Comparison of ENCODE assay signal across 25 mouse cellular contexts in the genomic region with DNA sequence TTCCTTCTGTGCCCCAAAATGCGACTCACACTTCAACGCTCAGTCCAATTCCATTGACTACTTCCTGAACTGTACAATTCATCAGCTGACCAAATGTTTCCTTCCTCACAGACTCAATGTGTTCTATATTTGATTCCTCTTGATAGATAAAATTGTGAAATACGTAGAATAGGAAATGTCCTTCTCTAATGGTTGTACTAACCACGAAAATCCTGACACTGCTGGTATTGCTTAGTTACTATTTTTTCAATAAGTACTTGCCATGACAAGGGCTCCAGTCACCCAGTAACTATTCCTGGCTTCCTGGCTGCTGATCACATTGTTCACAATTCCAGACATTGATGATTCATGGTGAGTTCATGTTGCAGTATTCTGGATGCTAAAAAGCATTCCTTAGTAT.
A peak's percentile ranks its signal among the peaks of the same experiment; 100 is the strongest.
DNase-seq lines count a peak whose midpoint lies in the region; ATAC-seq and TF ChIP-seq lines count a peak whose summit lies in the region.
"Had no signal": no experiment of that assay in that cellular context is flagged by ENCODE, and none has a peak within 500 bp of the region (broad histone marks: within the 10 kb centered on the region; RNA-seq: fewer than 3 reads in every experiment).

No protein-coding gene starts in this region.

- H3K9ac ChIP-seq in liver, adult 2 months (ENCODE audit: low read depth, low read length): no peak overlapping the region
- no peak overlapping the region for H3K9ac ChIP-seq in liver, postnatal 0 days (replicated peaks)
- H3K9ac ChIP-seq in hindbrain, postnatal 0 days (replicated peaks; ENCODE audit: low read length): no peak overlapping the region
- H3K9ac ChIP-seq: forebrain, embryonic 15.5 days; heart, embryonic 15.5 days; liver, embryonic 12.5 days; lung, embryonic 14.5 days; midbrain, embryonic 12.5 days; neural tube, embryonic 13.5 days; stomach, embryonic 15.5 days had no signal

- no peak for TF ChIP-seq EP300 in liver, postnatal 0 days (IDR thresholded peaks at IDR 0.05; ENCODE audit: low read depth)

- H3K27me3 ChIP-seq in liver, adult 2 months (ENCODE audit: control insufficient read depth, insufficient read depth, low read length): no peaks in the 10 kb centered on the region
- H3K27me3 ChIP-seq in liver, postnatal 0 days (ENCODE audit: insufficient read depth, low read length): no peaks in the 10 kb centered on the region
- H3K27me3 ChIP-seq in hindbrain, postnatal 0 days (ENCODE audit: insufficient read depth, low read length): no peaks in the 10 kb centered on the region
- H3K27me3 ChIP-seq: forebrain, embryonic 15.5 days; heart, embryonic 15.5 days; liver, embryonic 12.5 days; midbrain, embryonic 12.5 days; neural tube, embryonic 13.5 days; stomach, embryonic 15.5 days had no signal

- H3K36me3 ChIP-seq in liver, adult 2 months (ENCODE audit: control insufficient read depth, insufficient read depth, low read length): no peaks in the 10 kb centered on the region
- H3K36me3 ChIP-seq in liver, postnatal 0 days (replicated peaks; ENCODE audit: insufficient read depth, low read length): no peaks in the 10 kb centered on the region
- no peaks in the 10 kb centered on the region for H3K36me3 ChIP-seq in hindbrain, postnatal 0 days (ENCODE audit: insufficient read depth, low read length)
- H3K36me3 ChIP-seq: forebrain, embryonic 15.5 days; heart, embryonic 15.5 days; liver, embryonic 12.5 days; midbrain, embryonic 12.5 days; neural tube, embryonic 13.5 days; stomach, embryonic 15.5 days had no signal

- TF ChIP-seq CTCF in liver, adult 2 months (IDR thresholded peaks at IDR 0.05; ENCODE audit: low read depth, low read length): no peak
- no peak for TF ChIP-seq CTCF in liver, postnatal 0 days (IDR thresholded peaks at IDR 0.05; ENCODE audit: low read depth)
- no peak for TF ChIP-seq CTCF in hindbrain, postnatal 0 days (IDR thresholded peaks at IDR 0.05; ENCODE audit: low read depth)

- no peak overlapping the region for H3K4me2 ChIP-seq in liver, postnatal 0 days (ENCODE audit: low read depth, low read length)
- no peak overlapping the region for H3K4me2 ChIP-seq in hindbrain, postnatal 0 days (ENCODE audit: low read depth, low read length)
- H3K4me2 ChIP-seq: forebrain, embryonic 15.5 days; heart, embryonic 15.5 days; liver, embryonic 12.5 days; lung, embryonic 14.5 days; midbrain, embryonic 12.5 days; neural tube, embryonic 13.5 days; stomach, embryonic 15.5 days had no signal

- no peak overlapping the region for H3K27ac ChIP-seq in liver, adult 2 months (replicated peaks; ENCODE audit: insufficient read depth, low read depth, low read length)
- H3K27ac ChIP-seq in liver, postnatal 0 days (ENCODE audit: low read depth): no peak overlapping the region
- no peak overlapping the region for H3K27ac ChIP-seq in hindbrain, postnatal 0 days
- H3K27ac ChIP-seq: forebrain, embryonic 15.5 days; heart, embryonic 15.5 days; layer of hippocampus, adult 2 months; liver, embryonic 12.5 days; midbrain, embryonic 12.5 days; neural tube, embryonic 13.5 days; stomach, embryonic 15.5 days had no signal

- no peaks in the 10 kb centered on the region for H3K4me1 ChIP-seq in liver, adult 2 months (ENCODE audit: control insufficient read depth, insufficient read depth, low read length)
- H3K4me1 ChIP-seq in liver, postnatal 0 days (ENCODE audit: insufficient read depth): no peaks in the 10 kb centered on the region
- no peaks in the 10 kb centered on the region for H3K4me1 ChIP-seq in hindbrain, postnatal 0 days (ENCODE audit: insufficient read depth, low read length)
- H3K4me1 ChIP-seq: forebrain, embryonic 15.5 days; heart, embryonic 15.5 days; liver, embryonic 12.5 days; midbrain, embryonic 12.5 days; neural tube, embryonic 13.5 days; stomach, embryonic 15.5 days had no signal

- WGBS in liver, adult 2 months: 72% methylated on average over 4 of the region's 4 CpGs
- WGBS in liver, postnatal 0 days (ENCODE audit: insufficient replicate concordance): 40% methylated on average over 4 of the region's 4 CpGs
- 90% methylated on average over 4 of the region's 4 CpGs for WGBS in hindbrain, postnatal 0 days

- TF ChIP-seq POLR2A in liver, adult 2 months (IDR thresholded peaks at IDR 0.05; ENCODE audit: extremely low read depth, insufficient read depth, low read length): no peak

- H3K4me3 ChIP-seq in liver, adult 2 months (ENCODE audit: insufficient read depth, low read depth, low read length): no peak overlapping the region
- H3K4me3 ChIP-seq in liver, postnatal 0 days (ENCODE audit: low read depth, low read length): no peak overlapping the region
- H3K4me3 ChIP-seq in hindbrain, postnatal 0 days (ENCODE audit: low read length): no peak overlapping the region
- H3K4me3 ChIP-seq: forebrain, embryonic 15.5 days; heart, embryonic 15.5 days; layer of hippocampus, adult 2 months; liver, embryonic 12.5 days; midbrain, embryonic 12.5 days; neural tube, embryonic 13.5 days; stomach, embryonic 15.5 days had no signal

- ATAC-seq in liver, postnatal 0 days: no peak
- no peak for ATAC-seq in hindbrain, postnatal 0 days
- ATAC-seq: forebrain, embryonic 15.5 days; hindbrain, embryonic 16.5 days; intestine, postnatal 0 days; liver, embryonic 12.5 days had no signal

- H3K9me3 ChIP-seq in liver, postnatal 0 days (ENCODE audit: low read length): no peaks in the 10 kb centered on the region
- no peaks in the 10 kb centered on the region for H3K9me3 ChIP-seq in hindbrain, postnatal 0 days (ENCODE audit: low read length)
- H3K9me3 ChIP-seq: forebrain, embryonic 15.5 days; heart, embryonic 15.5 days; liver, embryonic 12.5 days; midbrain, embryonic 12.5 days; neural tube, embryonic 13.5 days; stomach, embryonic 15.5 days had no signal

- H3K79me2 ChIP-seq in liver, adult 2 months (ENCODE audit: control insufficient read depth, insufficient read depth, low read length): no peaks in the 10 kb centered on the region

- DNase-seq in liver, adult 2 months (ENCODE audit: extremely low read depth, low read depth, low spot score): peak; percentile 33
- DNase-seq in liver, postnatal 0 days: no peak
- peak; percentile 75 for DNase-seq in NIH3T3 (ENCODE audit: low read depth)
- peak; percentile 71 for DNase-seq in fibroblast of lung, adult 2 months (ENCODE audit: low read depth)
- peak; percentile 11 for DNase-seq in skeletal muscle tissue, adult 2 months (ENCODE audit: low read depth, low spot score)
- DNase-seq in hindbrain, postnatal 0 days (ENCODE audit: low spot score): no peak
- no peak for DNase-seq in adrenal gland, adult 18-20 months (ENCODE audit: low spot score in 2 of 2)
- no peak for DNase-seq in cerebellum, postnatal 36 days
- DNase-seq: adrenal gland, adult 8-10 months; cerebellum, adult 11-12 months; cerebellum, postnatal 25 days; kidney, postnatal 10 days; lung, embryonic 14.5 days; lung, postnatal 4 days; right cerebral cortex, postnatal 25 days; thymus, adult 2 months had no signal

Comparison
In these comparisons a context has a peak if more than half of its experiments do, and no peak if none do; other contexts are left out.
1. DNase-seq: peak in liver, adult 2 months (single experiment), NIH3T3 (single experiment), fibroblast of lung, adult 2 months (single experiment) and skeletal muscle tissue, adult 2 months (single experiment); none in liver, postnatal 0 days (single experiment), hindbrain, postnatal 0 days (single experiment), adrenal gland, adult 18-20 months (0 of 2) and cerebellum, postnatal 36 days (0 of 2).